Mouse (Mus musculus) spleen, adult 2 months (tissue): ENCODE results near the gene Gmnc.

Source experiments
- CTCF ChIP-seq: fragments of 200-500 bp; IDR thresholded peaks from 2 replicates; pipeline ENCODE4 v1.5.1; 2011; ENCODE audit warnings: mild to moderate bottlenecking, inconsistent platforms; ENCODE audit not compliant: insufficient read depth, insufficient read length, insufficient replicate concordance; ENCODE audit errors: extremely low read depth
- POLR2A ChIP-seq: fragments of 200-500 bp; IDR thresholded peaks from 2 replicates; pipeline ENCODE4 v1.6.1; 2011; ENCODE audit warnings: low read depth, low read length, inconsistent platforms

GRCm38 (mm10) chr16:27017309-27017708, 25.9 kb upstream of the Gmnc start:
- TF ChIP-seq POLR2A (no peak), CTCF (no peak)
